Mouse (Mus musculus) liver, postnatal 0 days (tissue): Measurements from ENCODE around the gene Neurl4. TPM values are rescaled to one million over a fixed set of nuclear protein-coding genes. Genes with fewer than 3 reads are reported as not detected.

ENCODE experiments used
- ATAC-seq: fragments of 200-750 bp; cut with Nextera tagmentation; 2 replicates; pipeline ENCODE4 v1.8.0; 2017; ENCODE audit warnings: mild to moderate bottlenecking, moderate library complexity
- DNase-seq: peaks from one replicate; pipeline ENCODE4 v3.0.0-alpha.2; 2016
- H3K27ac ChIP-seq: fragments of 300-500 bp; sonication (generic); 2 replicates; pipeline ENCODE4 v1.5.1; 2014; ENCODE audit warnings: antibody characterized with exemption, moderate library complexity, mild to moderate bottlenecking, low read depth
- H3K27me3 ChIP-seq: fragments of 300-500 bp; sonication (generic); 2 replicates; pipeline ENCODE4 v1.6.1; 2014; ENCODE audit warnings: low read length, control low read depth, mixed read lengths; ENCODE audit not compliant: insufficient read depth
- H3K36me3 ChIP-seq: fragments of 300-500 bp; sonication (generic); replicated peaks from 2 replicates; pipeline ENCODE4 v1.6.1; 2014; ENCODE audit warnings: mild to moderate bottlenecking, control low read depth, low read length, moderate library complexity, mixed read lengths; ENCODE audit not compliant: insufficient read depth
- H3K4me1 ChIP-seq: fragments of 300-500 bp; sonication (generic); 2 replicates; pipeline ENCODE4 v1.6.1; 2014; ENCODE audit warnings: antibody characterized with exemption, mild to moderate bottlenecking, control low read depth; ENCODE audit not compliant: insufficient read depth
- H3K4me2 ChIP-seq: fragments of 300-500 bp; sonication (generic); 2 replicates; pipeline ENCODE4 v1.6.1; 2014; ENCODE audit warnings: low read depth, mild to moderate bottlenecking, low read length, moderate library complexity, mixed read lengths
- H3K4me3 ChIP-seq: fragments of 300-500 bp; sonication (generic); 2 replicates; pipeline ENCODE4 v1.5.1; 2014; ENCODE audit warnings: low read depth, low read length
- H3K9ac ChIP-seq: fragments of 300-500 bp; sonication (generic); replicated peaks from 2 replicates; pipeline ENCODE4 v1.6.1; 2014; ENCODE audit warnings: mild to moderate bottlenecking, moderate library complexity
- H3K9me3 ChIP-seq: fragments of 300-500 bp; sonication (generic); 2 replicates; pipeline ENCODE4 v1.6.1; 2016; ENCODE audit warnings: mild to moderate bottlenecking, control low read depth, low read length, mixed read lengths
- CTCF ChIP-seq: sonication (generic); IDR thresholded peaks from 2 replicates; pipeline ENCODE4 v1.5.1; 2016; ENCODE audit warnings: antibody characterized with exemption, low read depth
- EP300 ChIP-seq: IDR thresholded peaks from 2 replicates; pipeline ENCODE4 v1.6.1; 2016; ENCODE audit warnings: antibody characterized with exemption, low read depth, mild to moderate bottlenecking
- WGBS: fragments of 180-500 bp; shearing (Covaris S2); extraction: QIAGEN DNeasy Blood & Tissue Kit; methylation state at CpG from one replicate; pipeline ENCODE4 v1.1.7; 2014; ENCODE audit not compliant: insufficient replicate concordance; 5-methylcytosine and 5-hydroxymethylcytosine counted together
- polyA plus RNA-seq: library from polyadenylated mRNA; unstranded; fragments of >200 nt; fragmentation: Nextera tagmentation; extraction: Ambion mirVana; gene quantifications from 2 replicates; pipeline ENCODE4 v1.2.1, GENCODE M21; 2015

The Neurl4 gene
- polyA plus RNA-seq, 1 experiment from 2014 or later: 1.4 TPM

- Histone ChIP-seq H3K27ac (no peak overlapping the region), H3K36me3 (no peaks in the 10 kb centered on the region), H3K9me3 (no peaks in the 10 kb centered on the region), H3K4me2 (no peak overlapping the region), H3K9ac (no peak overlapping the region), H3K4me3 (no peak overlapping the region), H3K27me3 (peaks cover 39% of the 10 kb centered on the region), H3K4me1 (peaks cover 21% of the 10 kb centered on the region)
- TF ChIP-seq CTCF (no peak), EP300 (no peak)
- no peak for DNase-seq
- ATAC-seq: no peak
- 60% methylated on average over 4 of the region's 4 CpGs for WGBS
Observed at GRCm38 (mm10) chr11:69933066-69933465, 32.2 kb downstream of the Neurl4 start.

GRCm38 (mm10) chr11:69934169-69934568 lies 33.3 kb downstream of the Neurl4 start:
- peak; percentile 71 for ATAC-seq
- TF ChIP-seq EP300 (no peak), CTCF (peak; percentile 97)
- H3K27ac ChIP-seq: no peak overlapping the region
- no peaks in the 10 kb centered on the region for H3K9me3 ChIP-seq
- peaks cover 21% of the 10 kb centered on the region for H3K4me1 ChIP-seq
- 2% methylated on average over 18 of the region's 18 CpGs for WGBS
- H3K4me2 ChIP-seq: peak overlapping the region; percentile 62
- H3K36me3 ChIP-seq: no peaks in the 10 kb centered on the region
- H3K27me3 ChIP-seq: peaks cover 50% of the 10 kb centered on the region
- H3K9ac ChIP-seq: no peak overlapping the region; the same call in 1 of the 2 replicates
- peak overlapping the region; percentile 19; the same call in 1 of the 2 replicates for H3K4me3 ChIP-seq
- peak; percentile 96 for DNase-seq

DNA sequence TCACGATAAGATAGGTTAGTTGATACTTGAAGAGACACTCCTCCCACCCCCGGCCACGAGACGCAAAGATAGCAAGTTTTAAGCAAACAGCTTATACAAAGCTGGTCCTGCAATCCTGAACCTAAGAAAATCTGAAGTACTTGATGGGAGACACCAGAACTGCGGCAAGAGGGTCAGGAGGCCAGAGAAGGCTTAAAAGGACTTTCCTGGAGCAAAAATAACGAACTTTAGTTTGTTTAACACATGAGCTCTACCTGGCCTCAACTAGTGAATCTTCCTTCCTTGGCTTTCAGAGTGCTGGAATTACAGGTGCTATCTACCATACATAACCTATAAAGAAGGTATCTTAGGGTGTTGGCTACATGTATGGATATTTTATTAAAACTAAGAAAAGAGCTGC lies 33.8 kb downstream of the Neurl4 start:
- H3K36me3 ChIP-seq: no peaks in the 10 kb centered on the region
- H3K9me3 ChIP-seq: no peaks in the 10 kb centered on the region
- no peak overlapping the region for H3K27ac ChIP-seq
- ATAC-seq: no peak
- H3K4me1 ChIP-seq: peaks cover 21% of the 10 kb centered on the region
- H3K4me2 ChIP-seq: peak overlapping the region; percentile 62
- 16% methylated on average over 6 of the region's 6 CpGs for WGBS
- H3K4me3 ChIP-seq: peak overlapping the region; percentile 50; the same call in 1 of the 2 replicates
- no peak for DNase-seq
- H3K9ac ChIP-seq: no peak overlapping the region; the same call in 1 of the 2 replicates
- TF ChIP-seq CTCF (no peak), EP300 (no peak)
- peaks cover 52% of the 10 kb centered on the region for H3K27me3 ChIP-seq

- ATAC-seq (peak; percentile 63), DNase-seq (peak; percentile 87)
- Histone ChIP-seq H3K4me2 (peak within 1 kb of the TSS; percentile 87), H3K4me3 (peak within 1 kb of the TSS; percentile 50), H3K27ac (no peak within 1 kb of the TSS), H3K4me1 (peaks cover 21% of the 10 kb centered on the region), H3K9ac (0 out of 2 replicates have a peak within 1 kb of the TSS, but pooled peaks have one; percentile 8), H3K36me3 (no peaks in the 10 kb centered on the region), H3K9me3 (no peaks in the 10 kb centered on the region), H3K27me3 (peaks cover 52% of the 10 kb centered on the region)
- TF ChIP-seq CTCF (0 out of 2 replicates have a peak, but pooled peaks have one; percentile 19), EP300 (no peak)
- 2% methylated on average over 43 of the region's 62 CpGs for WGBS
Observed at GRCm38 (mm10) chr11:69935137-69935879, 34.4 kb downstream of the Neurl4 start, which contains the start of gene Ybx2. TSS of gene Ybx2 (plus strand) at chr11:69935796.

GRCm38 (mm10) chr11:69936156-69936555 lies 35.3 kb downstream of the Neurl4 start:
- no peak for TF ChIP-seq EP300
- TF ChIP-seq CTCF: no peak
- Histone ChIP-seq H3K36me3 (no peaks in the 10 kb centered on the region), H3K4me1 (peaks cover 21% of the 10 kb centered on the region), H3K9ac (no peak overlapping the region), H3K4me2 (peak overlapping the region; percentile 87), H3K27me3 (peaks cover 52% of the 10 kb centered on the region), H3K27ac (no peak overlapping the region), H3K4me3 (peak overlapping the region; percentile 50), H3K9me3 (no peaks in the 10 kb centered on the region)
- WGBS: 4% methylated on average over 30 of the region's 30 CpGs
- ATAC-seq (no peak), DNase-seq (no peak)

- H3K36me3 ChIP-seq: no peaks in the 10 kb centered on the region
- H3K27me3 ChIP-seq: peaks cover 52% of the 10 kb centered on the region
- H3K4me3 ChIP-seq: peak overlapping the region; percentile 50; the same call in 1 of the 2 replicates
- H3K9ac ChIP-seq: no peak overlapping the region
- DNase-seq: no peak
- 44% methylated on average over 9 of the region's 9 CpGs for WGBS
- no peak overlapping the region for H3K4me2 ChIP-seq
- H3K9me3 ChIP-seq: no peaks in the 10 kb centered on the region
- TF ChIP-seq CTCF (no peak), EP300 (no peak)
- H3K4me1 ChIP-seq: peaks cover 21% of the 10 kb centered on the region
- ATAC-seq: no peak
- H3K27ac ChIP-seq: no peak overlapping the region
Observed at GRCm38 (mm10) chr11:69936714-69937347, 36.0 kb downstream of the Neurl4 start.
